Mouse (Mus musculus) ES-E14 (cell line): ENCODE measurements around the gene Fam228a. TPM values are rescaled to one million over a fixed set of nuclear protein-coding genes. Genes with fewer than 3 reads are reported as not detected.

Experiments used
- DNase-seq: peaks from one replicate; pipeline ENCODE4 v3.0.0-alpha.2; 2013; ENCODE audit warnings: low read depth, low spot score
- H3K27ac ChIP-seq: 2 replicates; pipeline ENCODE4 v1.5.1; 2012; ENCODE audit warnings: low read depth, mild to moderate bottlenecking, low read length, moderate library complexity, mixed read lengths; ENCODE audit not compliant: poor library complexity, insufficient read depth, severe bottlenecking
- H3K36me3 ChIP-seq: 2 replicates; pipeline ENCODE4 v1.6.1; 2012; ENCODE audit warnings: mild to moderate bottlenecking, low read length, moderate library complexity, mixed read lengths; ENCODE audit not compliant: control insufficient read depth, poor library complexity, insufficient read depth, severe bottlenecking
- H3K4me1 ChIP-seq, 2 experiments: fragments of 150-350 bp in 1 of 2; sonication (generic) in 1 of 2; 2 replicates each; pipeline ENCODE4 v1.6.1; 2012; ENCODE audit warnings: low read length in 2 of 2, mild to moderate bottlenecking in 1 of 2, mixed read lengths in 1 of 2; ENCODE audit not compliant: control insufficient read depth in 2 of 2, insufficient read depth in 2 of 2, poor library complexity in 1 of 2
- H3K4me3 ChIP-seq, 2 experiments: fragments of 150-350 bp in 1 of 2; sonication (generic) in 1 of 2; 2 replicates each; pipeline ENCODE4 v1.5.1; 2012; ENCODE audit warnings: low read length in 2 of 2, low read depth in 1 of 2, mild to moderate bottlenecking in 1 of 2, mixed read lengths in 1 of 2; ENCODE audit not compliant: insufficient read depth in 1 of 2, poor library complexity in 1 of 2, severe bottlenecking in 1 of 2
- H3K9ac ChIP-seq: 2 replicates; pipeline ENCODE4 v1.6.1; 2012; ENCODE audit warnings: low read depth, mild to moderate bottlenecking, low read length, mixed read lengths; ENCODE audit not compliant: poor library complexity, insufficient read depth, severe bottlenecking
- H3K9me3 ChIP-seq: fragments of 150-350 bp; sonication (generic); 2 replicates; pipeline ENCODE4 v1.6.1; 2012; ENCODE audit warnings: low read depth, mild to moderate bottlenecking, low read length; ENCODE audit not compliant: control insufficient read depth, insufficient read depth
- CHD2 ChIP-seq: IDR thresholded peaks from 2 replicates; pipeline ENCODE4 v1.6.1; 2014; ENCODE audit warnings: mild to moderate bottlenecking, low read depth, low read length, inconsistent platforms
- HCFC1 ChIP-seq: IDR thresholded peaks from 2 replicates; pipeline ENCODE4 v1.6.1; 2012; ENCODE audit warnings: low read length, inconsistent platforms, borderline replicate concordance; ENCODE audit not compliant: insufficient read depth
- MAFK ChIP-seq: IDR thresholded peaks from 2 replicates; pipeline ENCODE4 v1.6.1; 2014; ENCODE audit warnings: mild to moderate bottlenecking, low read depth, low read length, inconsistent platforms; ENCODE audit not compliant: insufficient read depth
- ZC3H11A ChIP-seq: IDR thresholded peaks from 2 replicates; pipeline ENCODE4 v1.6.1; 2012; ENCODE audit warnings: low read depth, mild to moderate bottlenecking, inconsistent platforms, low read length, borderline replicate concordance
- ZNF384 ChIP-seq: IDR thresholded peaks from 2 replicates; pipeline ENCODE4 v1.6.1; 2012; ENCODE audit warnings: low read depth, low read length, inconsistent platforms
- in situ Hi-C, 2 experiments: fragments of 600-800 bp; cut with MboI; formaldehyde crosslinking; loops; one replicate each; pipeline ENCODE4 v1.15.1; 2025; ENCODE audit warnings: low sequenced_read_pairs in 2 of 2, inconsistent platforms in 1 of 2; ENCODE audit not compliant: unreplicated experiment in 2 of 2
- total RNA-seq: library from RNA; depleted of rRNA; stranded (reverse); fragments of 300-350 nt; gene quantifications from 2 replicates; pipeline ENCODE4 v1.2.3, GENCODE M21; 2012

Fam228a gene
- total RNA-seq, 1 experiment: 0.31 TPM

GRCm38 (mm10) chr12:4691193-4691592 is 47.0 kb downstream of the Fam228a start:
- Histone ChIP-seq H3K9ac (no peak overlapping the region), H3K27ac (no peak overlapping the region), H3K36me3 (no peaks in the 10 kb centered on the region), H3K4me3 (no peak overlapping the region), H3K4me1 (no peaks in the 10 kb centered on the region), H3K9me3 (no peaks in the 10 kb centered on the region)
- TF ChIP-seq HCFC1 (no peak), CHD2 (no peak), ZC3H11A (no peak), ZNF384 (no peak), MAFK (no peak)
- no peak for DNase-seq
- in situ Hi-C loops: no loop called here

GRCm38 (mm10) chr12:4689341-4689740 is 48.9 kb downstream of the Fam228a start:
- H3K4me1 ChIP-seq: no peaks in the 10 kb centered on the region
- H3K4me3 ChIP-seq: no peak overlapping the region
- in situ Hi-C loops: no loop called here
- H3K36me3 ChIP-seq: no peaks in the 10 kb centered on the region
- H3K9me3 ChIP-seq: no peaks in the 10 kb centered on the region
- no peak for DNase-seq
- TF ChIP-seq CHD2: no peak
- TF ChIP-seq ZNF384: no peak
- no peak for TF ChIP-seq MAFK
- no peak for TF ChIP-seq ZC3H11A
- no peak for TF ChIP-seq HCFC1
- H3K9ac ChIP-seq: no peak overlapping the region
- H3K27ac ChIP-seq: no peak overlapping the region

GRCm38 (mm10) chr12:4688386-4688785 is 49.8 kb downstream of the Fam228a start:
- H3K9me3 ChIP-seq: no peaks in the 10 kb centered on the region
- H3K4me1 ChIP-seq: no peaks in the 10 kb centered on the region
- H3K27ac ChIP-seq: no peak overlapping the region
- in situ Hi-C loops: no loop called here
- no peak overlapping the region for H3K9ac ChIP-seq
- DNase-seq: no peak
- no peaks in the 10 kb centered on the region for H3K36me3 ChIP-seq
- no peak overlapping the region for H3K4me3 ChIP-seq
- TF ChIP-seq ZNF384: no peak
- TF ChIP-seq CHD2: no peak
- no peak for TF ChIP-seq MAFK
- TF ChIP-seq ZC3H11A: no peak
- no peak for TF ChIP-seq HCFC1

- in situ Hi-C loops: no loop called here
- DNase-seq: no peak
- H3K9ac ChIP-seq: no peak overlapping the region
- no peak overlapping the region for H3K4me3 ChIP-seq
- H3K36me3 ChIP-seq: no peaks in the 10 kb centered on the region
- H3K27ac ChIP-seq: no peak overlapping the region
- no peaks in the 10 kb centered on the region for H3K4me1 ChIP-seq
- no peaks in the 10 kb centered on the region for H3K9me3 ChIP-seq
- TF ChIP-seq MAFK (no peak), CHD2 (no peak), ZNF384 (no peak), HCFC1 (no peak), ZC3H11A (no peak)
Observed at GRCm38 (mm10) chr12:4685441-4685840, 52.8 kb downstream of the Fam228a start.

GRCm38 (mm10) chr12:4679971-4680370 is 58.3 kb downstream of the Fam228a start:
- in situ Hi-C loops: no loop called here
- TF ChIP-seq CHD2: no peak
- no peak for TF ChIP-seq MAFK
- no peak for TF ChIP-seq HCFC1
- TF ChIP-seq ZNF384: no peak
- no peak for TF ChIP-seq ZC3H11A

More at GRCm38 (mm10) chr12:4679971-4680370, 58.3 kb downstream of the Fam228a start:
- no peaks in the 10 kb centered on the region; the same call in 1 of the 2 replicates for H3K36me3 ChIP-seq
- H3K4me3 ChIP-seq: no peak overlapping the region
- no peak for DNase-seq
- no peak overlapping the region for H3K9ac ChIP-seq
- H3K4me1 ChIP-seq: no peaks in the 10 kb centered on the region
- no peak overlapping the region for H3K27ac ChIP-seq
- H3K9me3 ChIP-seq: no peaks in the 10 kb centered on the region
